Mouse (Mus musculus) megakaryocyte-erythroid progenitor cell, adult 5-6 weeks (primary cell): ENCODE measurements at regions not wholly inside any gene's neighbourhood (a gene's known extent, or its start where the extent isn't known, plus 50 kb on each side); places are given as distances from the start of the nearest gene placed in this dataset.

ENCODE experiments used
- ATAC-seq: replicated peaks from 2 replicates; pipeline ENCODE4 v1.8.0; 2016; ENCODE audit warnings: mild to moderate bottlenecking, inconsistent platforms; ENCODE audit not compliant: severe bottlenecking, poor library complexity, low FRiP score, low TSS enrichment

- no peak for ATAC-seq
Measured at GRCm38 (mm10) chr15:59203850-59204625, 314.9 kb downstream of the Gm49356 start.

- ATAC-seq, result no peak
Measured at GRCm38 (mm10) chr15:59205091-59205490, 316.0 kb downstream of the Gm49356 start.

GRCm38 (mm10) chr15:59205544-59205943 is 316.4 kb downstream of the Gm49356 start:
- ATAC-seq, result no peak

- no peak for ATAC-seq
Measured at GRCm38 (mm10) chr15:59206636-59207035, 317.5 kb downstream of the Gm49356 start.

GRCm38 (mm10) chr15:59207976-59208375 is 318.9 kb downstream of the Gm49356 start:
- ATAC-seq, result no peak; the same call in 1 of the 2 replicates

- ATAC-seq, result no peak
Measured at GRCm38 (mm10) chr15:59212362-59212761, 323.3 kb downstream of the Gm49356 start.

GRCm38 (mm10) chr15:59214096-59214495 is 325.0 kb downstream of the Gm49356 start:
- ATAC-seq, result no peak

- no peak for ATAC-seq
Measured at GRCm38 (mm10) chr15:59215239-59215638, 326.1 kb downstream of the Gm49356 start.

- no peak for ATAC-seq
Measured at GRCm38 (mm10) chr15:59217481-59217880, 328.4 kb downstream of the Gm49356 start.

GRCm38 (mm10) chr15:59218916-59219315 is 329.8 kb downstream of the Gm49356 start:
- no peak for ATAC-seq

- no peak for ATAC-seq
Measured at GRCm38 (mm10) chr15:59225637-59226036, 336.5 kb downstream of the Gm49356 start.

- no peak for ATAC-seq
Measured at GRCm38 (mm10) chr15:59227293-59227692, 338.2 kb downstream of the Gm49356 start.

GRCm38 (mm10) chr15:59230536-59230935 is 341.4 kb downstream of the Gm49356 start:
- no peak for ATAC-seq

- no peak for ATAC-seq
Measured at GRCm38 (mm10) chr15:59231703-59232102, 342.6 kb downstream of the Gm49356 start.

- ATAC-seq, result no peak
Measured at GRCm38 (mm10) chr15:59232290-59232689, 343.2 kb downstream of the Gm49356 start.

GRCm38 (mm10) chr15:59237446-59238161 is 348.5 kb downstream of the Gm49356 start:
- no peak for ATAC-seq

- no peak for ATAC-seq
Measured at GRCm38 (mm10) chr15:59241752-59242151, 352.7 kb downstream of the Gm49356 start.

GRCm38 (mm10) chr15:59245927-59246649 is 357.0 kb downstream of the Gm49356 start:
- no peak for ATAC-seq

GRCm38 (mm10) chr15:59248477-59249260 is 359.6 kb downstream of the Gm49356 start:
- 0 out of 2 replicates have a peak, but pooled peaks have one; percentile 34 for ATAC-seq
